Mouse (Mus musculus): ENCODE results near the gene Panx1. TPM values are rescaled to one million over a fixed set of nuclear protein-coding genes. Genes with fewer than 3 reads are reported as not detected.

Gene Panx1
- polyA plus RNA-seq, 1 experiment from 2014 or later = 136 TPM

DNA sequence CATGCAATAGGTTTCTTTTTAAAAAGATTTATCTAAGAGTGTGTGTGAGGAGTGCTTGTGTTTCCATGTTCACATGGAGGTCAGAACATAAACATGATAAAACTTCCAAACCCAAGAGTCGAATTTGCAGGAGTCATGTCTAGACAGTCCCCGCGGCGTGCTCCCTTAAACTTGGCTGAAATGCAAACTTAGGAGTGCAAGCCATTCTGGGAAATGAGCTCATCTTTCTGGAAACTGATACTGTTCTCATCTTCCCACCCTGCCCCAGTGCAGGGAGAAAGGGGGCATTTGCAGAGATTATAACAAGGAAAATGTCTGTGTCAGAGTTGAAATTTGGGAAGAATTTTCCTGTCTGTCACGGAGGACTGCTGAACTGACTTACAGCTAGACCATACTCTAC, 5.4 kb downstream of the Panx1 start:
- Histone ChIP-seq H3K27ac (ENCODE audit: low read length) (no peak overlapping the region), H3K4me3 (replicated peaks; ENCODE audit: low read length) (no peak overlapping the region), H3K4me1 (replicated peaks; ENCODE audit: control insufficient read depth, insufficient read depth, low read length) (peaks cover 33% of the 10 kb centered on the region), H3K27me3 (replicated peaks; ENCODE audit: control insufficient read depth, insufficient read depth, low read length) (no peaks in the 10 kb centered on the region), H3K9ac (replicated peaks; ENCODE audit: low read depth, low read length) (no peak overlapping the region), H3K4me2 (ENCODE audit: low read length) (no peak overlapping the region), H3K9me3 (ENCODE audit: control insufficient read depth, low read length) (no peaks in the 10 kb centered on the region), H3K36me3 (ENCODE audit: control insufficient read depth, insufficient read depth) (no peaks in the 10 kb centered on the region)
- 96% methylated on average over 5 of the region's 5 CpGs for WGBS
- no peak for ATAC-seq

DNA sequence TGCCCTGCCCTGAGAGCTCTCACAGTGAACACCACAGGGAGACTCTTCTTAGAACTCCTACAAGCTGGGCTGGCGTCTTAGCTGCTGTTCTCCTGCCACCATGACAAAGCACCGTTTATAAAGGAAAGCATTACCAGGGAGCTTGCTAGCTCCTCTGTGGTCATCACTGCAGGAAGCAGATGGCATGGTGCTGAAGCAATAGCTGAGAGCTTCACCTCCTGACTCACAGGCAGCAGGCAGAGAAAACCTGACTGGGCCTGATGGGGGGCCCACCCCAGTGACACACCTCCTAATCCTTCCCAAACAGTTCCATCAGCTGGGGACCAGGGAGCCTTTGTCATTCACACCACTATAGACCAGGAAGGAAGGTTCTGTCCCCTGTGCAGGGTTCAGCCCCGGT, 7.6 kb downstream of the Panx1 start:
- no peak overlapping the region for H3K4me2 ChIP-seq (ENCODE audit: low read length)
- no peak for ATAC-seq

DNA sequence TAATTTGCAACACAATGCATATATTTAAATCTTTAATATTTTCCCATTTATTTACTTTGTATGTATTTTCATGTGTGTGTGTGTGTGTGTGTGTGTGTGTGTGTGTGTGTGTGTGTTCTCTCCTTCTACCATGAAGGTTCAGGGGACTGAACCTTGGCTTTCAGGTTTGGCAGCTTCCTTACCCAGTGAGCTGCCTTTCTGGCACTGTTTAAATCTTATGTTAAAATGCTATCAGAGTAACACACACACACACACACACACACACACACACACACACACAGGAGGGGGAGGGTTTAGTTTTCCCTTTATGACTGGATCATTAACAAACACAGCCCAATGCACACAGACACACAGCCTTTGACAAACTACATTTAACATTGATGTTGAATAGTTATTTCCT, 8.0 kb downstream of the Panx1 start:
- Histone ChIP-seq H3K4me2 (ENCODE audit: low read length) (no peak overlapping the region), H3K27ac (ENCODE audit: low read length) (no peak overlapping the region), H3K4me1 (replicated peaks; ENCODE audit: control insufficient read depth, insufficient read depth, low read length) (peaks cover 12% of the 10 kb centered on the region), H3K4me3 (replicated peaks; ENCODE audit: low read length) (no peak overlapping the region), H3K9me3 (ENCODE audit: control insufficient read depth, low read length) (no peaks in the 10 kb centered on the region), H3K36me3 (ENCODE audit: control insufficient read depth, insufficient read depth) (no peaks in the 10 kb centered on the region), H3K27me3 (replicated peaks; ENCODE audit: control insufficient read depth, insufficient read depth, low read length) (no peaks in the 10 kb centered on the region), H3K9ac (replicated peaks; ENCODE audit: low read depth, low read length) (no peak overlapping the region)
- ATAC-seq = no peak

More for the DNA sequence above, 7.6 kb downstream of the Panx1 start:
- H3K27ac ChIP-seq (ENCODE audit: low read length) = no peak overlapping the region
- WGBS = 58% methylated on average over 3 of the region's 3 CpGs
- no peaks in the 10 kb centered on the region for H3K27me3 ChIP-seq (replicated peaks; ENCODE audit: control insufficient read depth, insufficient read depth, low read length)
- no peak overlapping the region for H3K9ac ChIP-seq (replicated peaks; ENCODE audit: low read depth, low read length)
- peaks cover 16% of the 10 kb centered on the region for H3K4me1 ChIP-seq (replicated peaks; ENCODE audit: control insufficient read depth, insufficient read depth, low read length)
- no peaks in the 10 kb centered on the region for H3K36me3 ChIP-seq (ENCODE audit: control insufficient read depth, insufficient read depth)
- no peaks in the 10 kb centered on the region for H3K9me3 ChIP-seq (ENCODE audit: control insufficient read depth, low read length)
- H3K4me3 ChIP-seq (replicated peaks; ENCODE audit: low read length) = no peak overlapping the region

DNA sequence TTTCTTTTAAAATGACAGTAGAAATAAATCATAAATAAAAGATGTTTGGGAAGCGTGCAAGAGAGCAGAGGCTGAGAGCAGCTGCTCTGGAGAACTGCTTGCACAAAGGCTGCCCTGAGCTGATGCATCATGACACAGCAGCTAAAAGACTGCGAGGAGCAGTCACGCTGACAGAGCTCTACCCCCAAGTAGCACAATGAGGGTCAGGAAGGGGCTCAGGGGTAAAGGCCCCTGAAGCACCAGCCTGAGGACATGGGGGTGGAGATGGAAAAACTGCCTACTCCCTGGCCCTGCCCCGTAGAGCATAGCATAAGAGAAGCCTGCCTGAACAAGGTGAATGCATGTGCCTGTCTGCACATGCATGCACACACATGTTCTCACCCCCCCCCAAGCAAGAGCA, 8.5 kb downstream of the Panx1 start:
- H3K27me3 ChIP-seq (replicated peaks; ENCODE audit: control insufficient read depth, insufficient read depth, low read length) = no peaks in the 10 kb centered on the region
- WGBS = 33% methylated on average over 4 of the region's 4 CpGs
- H3K4me2 ChIP-seq (ENCODE audit: low read length) = no peak overlapping the region
- ATAC-seq = no peak; the same call in 1 of the 2 replicates
- H3K4me1 ChIP-seq (replicated peaks; ENCODE audit: control insufficient read depth, insufficient read depth, low read length) = peaks cover 8% of the 10 kb centered on the region
- H3K9me3 ChIP-seq (ENCODE audit: control insufficient read depth, low read length) = no peaks in the 10 kb centered on the region
- H3K4me3 ChIP-seq (replicated peaks; ENCODE audit: low read length) = no peak overlapping the region
- no peak overlapping the region for H3K9ac ChIP-seq (replicated peaks; ENCODE audit: low read depth, low read length)
- no peaks in the 10 kb centered on the region for H3K36me3 ChIP-seq (ENCODE audit: control insufficient read depth, insufficient read depth)
- no peak overlapping the region for H3K27ac ChIP-seq (ENCODE audit: low read length)

DNA sequence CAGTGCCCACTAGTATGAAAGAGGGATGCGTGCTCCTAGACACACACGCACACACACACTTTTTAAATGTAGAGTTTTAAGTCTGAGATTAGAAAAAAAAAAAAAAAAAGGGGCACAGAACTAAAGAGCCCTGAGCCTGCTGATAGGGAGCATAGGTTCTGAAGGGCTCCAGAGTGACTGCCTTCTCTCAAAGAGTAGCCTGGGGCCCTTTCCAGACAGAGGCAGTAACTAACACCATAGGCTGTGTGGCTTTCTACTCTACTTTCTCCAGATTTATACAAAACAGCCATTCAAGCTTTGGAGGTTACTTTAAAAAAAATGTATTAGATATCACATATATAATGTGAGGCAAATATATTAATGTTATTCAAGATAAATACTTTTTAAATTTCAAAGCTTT, 8.9 kb downstream of the Panx1 start:
- no peaks in the 10 kb centered on the region for H3K9me3 ChIP-seq (ENCODE audit: control insufficient read depth, low read length)
- H3K27ac ChIP-seq (ENCODE audit: low read length) = no peak overlapping the region
- no peak overlapping the region for H3K4me2 ChIP-seq (ENCODE audit: low read length)
- H3K36me3 ChIP-seq (ENCODE audit: control insufficient read depth, insufficient read depth) = peaks cover 4% of the 10 kb centered on the region; the same call in 1 of the 2 replicates
- H3K9ac ChIP-seq (replicated peaks; ENCODE audit: low read depth, low read length) = no peak overlapping the region
- no peak for ATAC-seq
- H3K27me3 ChIP-seq (replicated peaks; ENCODE audit: control insufficient read depth, insufficient read depth, low read length) = no peaks in the 10 kb centered on the region
- 94% methylated on average over 2 of the region's 2 CpGs for WGBS
- peaks cover 8% of the 10 kb centered on the region for H3K4me1 ChIP-seq (replicated peaks; ENCODE audit: control insufficient read depth, insufficient read depth, low read length)
- no peak overlapping the region for H3K4me3 ChIP-seq (replicated peaks; ENCODE audit: low read length)

DNA sequence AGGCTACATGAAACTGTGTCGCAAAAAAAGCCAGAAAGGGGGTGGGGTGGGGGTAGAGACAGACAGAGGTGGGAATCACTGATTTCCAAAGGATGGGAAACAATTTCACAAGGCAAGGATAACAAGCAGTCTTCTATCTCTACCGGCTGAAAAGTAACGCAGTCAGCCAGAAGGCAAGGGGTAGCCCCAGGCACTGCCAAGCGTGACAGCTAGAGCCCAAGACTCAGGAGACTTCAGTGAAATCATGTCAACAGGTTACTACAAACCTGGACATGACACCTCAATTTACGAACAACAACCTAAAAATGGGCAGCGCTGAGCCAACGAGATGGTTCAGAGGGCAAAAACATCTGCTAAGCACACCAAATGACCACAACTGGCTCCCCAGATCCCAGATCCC, 9.3 kb downstream of the Panx1 start:
- Histone ChIP-seq H3K27me3 (replicated peaks; ENCODE audit: control insufficient read depth, insufficient read depth, low read length) (no peaks in the 10 kb centered on the region), H3K27ac (ENCODE audit: low read length) (no peak overlapping the region), H3K4me2 (ENCODE audit: low read length) (no peak overlapping the region), H3K4me1 (replicated peaks; ENCODE audit: control insufficient read depth, insufficient read depth, low read length) (peaks cover 4% of the 10 kb centered on the region), H3K9me3 (ENCODE audit: control insufficient read depth, low read length) (no peaks in the 10 kb centered on the region), H3K4me3 (replicated peaks; ENCODE audit: low read length) (no peak overlapping the region), H3K9ac (replicated peaks; ENCODE audit: low read depth, low read length) (no peak overlapping the region), H3K36me3 (ENCODE audit: control insufficient read depth, insufficient read depth) (peaks cover 4% of the 10 kb centered on the region; the same call in 1 of the 2 replicates)
- WGBS = 94% methylated on average over 7 of the region's 7 CpGs
- no peak for ATAC-seq

DNA sequence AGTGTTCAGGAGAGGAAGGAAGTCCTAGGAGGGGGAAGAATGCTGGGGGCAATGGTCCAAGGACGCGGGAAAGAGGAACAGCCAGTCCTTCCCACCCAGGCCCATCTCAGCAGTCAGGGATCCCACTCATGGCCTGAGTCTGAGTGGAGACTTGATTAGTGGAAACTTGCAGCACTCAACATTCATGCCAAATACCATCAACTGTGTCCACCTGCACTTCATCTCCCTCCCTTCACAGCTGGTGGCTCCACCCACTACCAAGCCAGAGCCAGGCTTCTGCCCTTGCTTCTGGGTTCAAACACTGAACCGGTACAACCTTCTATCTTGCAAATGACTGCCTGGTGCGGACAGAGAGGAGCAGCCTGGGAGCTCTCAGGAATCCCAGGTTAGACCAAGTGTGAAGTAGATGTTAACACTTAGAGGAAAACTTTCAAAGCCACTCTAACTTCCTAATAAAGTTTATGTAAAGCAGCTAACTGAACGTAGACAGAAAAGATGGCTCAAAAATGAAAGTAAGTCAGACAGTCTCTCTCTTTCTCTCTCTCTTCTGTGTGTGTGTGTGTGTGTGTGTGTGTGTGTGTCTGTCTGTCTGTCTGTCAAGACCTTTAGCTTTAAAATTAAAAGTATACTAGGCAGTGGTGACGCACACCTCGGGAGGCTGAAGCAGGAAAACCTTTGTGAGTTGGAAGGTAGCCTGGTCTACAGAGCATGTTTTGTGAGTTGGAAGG, 10.6 kb downstream of the Panx1 start:
- WGBS = 90% methylated on average over 7 of the region's 7 CpGs

DNA sequence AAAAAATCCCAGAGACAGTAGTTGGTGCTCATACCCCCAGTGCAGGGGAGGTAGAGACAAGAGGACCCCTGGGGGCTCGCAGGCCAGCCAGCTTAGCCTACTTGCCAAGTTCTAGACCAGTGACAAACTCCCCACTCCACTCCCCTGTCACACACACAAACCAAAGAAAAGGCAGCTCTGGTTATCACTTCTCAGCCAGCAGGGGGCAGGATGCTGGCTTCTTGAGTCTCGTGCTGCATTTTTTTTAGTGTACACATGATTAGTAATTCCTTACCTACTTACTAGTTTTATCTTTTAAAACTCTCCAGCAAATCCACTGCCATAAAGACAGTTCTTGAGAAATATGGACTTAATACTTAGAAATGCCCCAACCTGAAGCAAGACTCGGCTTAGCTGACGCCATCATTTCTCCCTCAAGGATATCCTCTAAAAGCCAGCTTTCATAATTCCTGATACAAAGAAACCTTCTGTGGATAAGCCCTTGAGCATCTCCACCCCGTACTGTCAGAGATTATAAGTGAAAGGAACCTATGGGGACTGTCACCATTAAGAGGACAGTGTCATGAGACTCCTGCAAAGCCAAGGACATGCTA, 11.6 kb downstream of the Panx1 start:
- Histone ChIP-seq H3K4me2 (ENCODE audit: low read length) (no peak overlapping the region), H3K4me3 (replicated peaks; ENCODE audit: low read length) (no peak overlapping the region), H3K27ac (ENCODE audit: low read length) (no peak overlapping the region), H3K27me3 (replicated peaks; ENCODE audit: control insufficient read depth, insufficient read depth, low read length) (no peaks in the 10 kb centered on the region), H3K36me3 (ENCODE audit: control insufficient read depth, insufficient read depth) (peaks cover 4% of the 10 kb centered on the region; the same call in 1 of the 2 replicates), H3K9ac (replicated peaks; ENCODE audit: low read depth, low read length) (no peak overlapping the region), H3K9me3 (ENCODE audit: control insufficient read depth, low read length) (no peaks in the 10 kb centered on the region), H3K4me1 (replicated peaks; ENCODE audit: control insufficient read depth, insufficient read depth, low read length) (peaks cover 9% of the 10 kb centered on the region)
- 69% methylated on average over 5 of the region's 5 CpGs for WGBS
- ATAC-seq = no peak

More for the DNA sequence above, 10.6 kb downstream of the Panx1 start:
- no peak overlapping the region for H3K4me2 ChIP-seq (ENCODE audit: low read length)
- H3K4me3 ChIP-seq (replicated peaks; ENCODE audit: low read length) = no peak overlapping the region
- H3K27me3 ChIP-seq (replicated peaks; ENCODE audit: control insufficient read depth, insufficient read depth, low read length) = no peaks in the 10 kb centered on the region
- H3K27ac ChIP-seq (ENCODE audit: low read length) = no peak overlapping the region
- no peak overlapping the region for H3K9ac ChIP-seq (replicated peaks; ENCODE audit: low read depth, low read length)
- ATAC-seq = no peak
- H3K4me1 ChIP-seq (replicated peaks; ENCODE audit: control insufficient read depth, insufficient read depth, low read length) = peaks cover 9% of the 10 kb centered on the region
- H3K9me3 ChIP-seq (ENCODE audit: control insufficient read depth, low read length) = no peaks in the 10 kb centered on the region
- H3K36me3 ChIP-seq (ENCODE audit: control insufficient read depth, insufficient read depth) = peaks cover 4% of the 10 kb centered on the region; the same call in 1 of the 2 replicates

DNA sequence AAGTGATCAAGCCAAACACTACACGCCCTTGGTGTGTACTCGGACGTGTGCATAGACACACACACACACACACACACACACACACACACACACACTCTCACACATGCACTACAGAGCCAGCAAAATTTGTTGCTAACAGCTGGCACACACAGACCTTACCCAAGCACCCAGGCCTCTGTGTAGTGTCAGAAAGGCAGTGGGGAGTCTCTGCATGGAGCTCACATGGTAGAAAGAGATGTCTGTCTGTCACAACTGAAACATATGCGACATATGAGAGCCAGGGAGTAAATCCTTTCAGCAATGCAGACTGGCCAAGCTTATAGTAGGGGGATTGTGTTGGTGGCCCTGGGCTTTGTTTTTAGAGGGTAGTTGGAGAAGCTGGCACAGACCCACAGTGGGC, 12.5 kb downstream of the Panx1 start:
- H3K27me3 ChIP-seq (replicated peaks; ENCODE audit: control insufficient read depth, insufficient read depth, low read length) = no peaks in the 10 kb centered on the region
- 89% methylated on average over 4 of the region's 4 CpGs for WGBS
- H3K27ac ChIP-seq (ENCODE audit: low read length) = no peak overlapping the region
- peaks cover 9% of the 10 kb centered on the region for H3K4me1 ChIP-seq (replicated peaks; ENCODE audit: control insufficient read depth, insufficient read depth, low read length)
- ATAC-seq = no peak
- H3K4me3 ChIP-seq (replicated peaks; ENCODE audit: low read length) = no peak overlapping the region
- no peak overlapping the region for H3K9ac ChIP-seq (replicated peaks; ENCODE audit: low read depth, low read length)
- H3K36me3 ChIP-seq (ENCODE audit: control insufficient read depth, insufficient read depth) = peaks cover 4% of the 10 kb centered on the region; the same call in 1 of the 2 replicates
- H3K4me2 ChIP-seq (ENCODE audit: low read length) = no peak overlapping the region
- no peaks in the 10 kb centered on the region for H3K9me3 ChIP-seq (ENCODE audit: control insufficient read depth, low read length)

Data from forebrain, embryonic 16.5 days (tissue).